25 mouse cellular contexts compared by ENCODE assay signal in genomic region chr14:115228075-115228474, GRCm38 (mm10).
DNase-seq lines count a peak whose midpoint lies in the region; ATAC-seq lines count a peak whose summit lies in the region.
"Had no signal": no experiment of that assay in that cellular context is flagged by ENCODE, and none has a peak within 500 bp of the region (broad histone marks: within the 10 kb centered on the region; RNA-seq: fewer than 3 reads in every experiment).

No protein-coding gene starts in this region.

- no peaks in the 10 kb centered on the region for H3K9me3 ChIP-seq in forebrain, embryonic 12.5 days
- H3K9me3 ChIP-seq in forebrain, embryonic 10.5 days, result no peaks in the 10 kb centered on the region
- H3K9me3 ChIP-seq: embryonic facial prominence, embryonic 13.5 days; embryonic facial prominence, embryonic 15.5 days had no signal

- no peaks in the 10 kb centered on the region for H3K27me3 ChIP-seq in forebrain, embryonic 12.5 days
- no peaks in the 10 kb centered on the region for H3K27me3 ChIP-seq in forebrain, embryonic 10.5 days (ENCODE audit: poor library complexity, severe bottlenecking)
- H3K27me3 ChIP-seq: embryonic facial prominence, embryonic 13.5 days; embryonic facial prominence, embryonic 15.5 days had no signal

- DNase-seq in forebrain, embryonic 10.5 days (ENCODE audit: extremely low spot score, low spot score), result no peak
- DNase-seq in retina, postnatal 1 day, result peak; percentile 2
- DNase-seq in retina, embryonic 14.5 days (ENCODE audit: low spot score), result no peak
- no peak for DNase-seq in urinary bladder, postnatal 10 days (ENCODE audit: low spot score)
- DNase-seq in testis, postnatal 10 days (ENCODE audit: low spot score), result no peak
- DNase-seq: adrenal gland, adult 2 months; adrenal gland, postnatal 10 days; adrenal gland, postnatal 25 days; B cell, adult 2 months; cerebellum, adult 11 months; cerebellum, adult 18-20 months; cerebellum, adult 8-10 months; cerebellum, adult 9-11 months; cerebellum, postnatal 14 days; cerebellum, postnatal 36 days; embryo, embryonic 11 days had no signal

- H3K4me2 ChIP-seq in forebrain, embryonic 12.5 days, result no peak overlapping the region
- H3K4me2 ChIP-seq: embryonic facial prominence, embryonic 13.5 days; embryonic facial prominence, embryonic 15.5 days had no signal

- H3K36me3 ChIP-seq in forebrain, embryonic 12.5 days (replicated peaks), result no peaks in the 10 kb centered on the region
- no peaks in the 10 kb centered on the region for H3K36me3 ChIP-seq in forebrain, embryonic 10.5 days (replicated peaks)
- H3K36me3 ChIP-seq: embryonic facial prominence, embryonic 13.5 days; embryonic facial prominence, embryonic 15.5 days had no signal

- H3K27ac ChIP-seq in forebrain, embryonic 12.5 days, result no peak overlapping the region
- no peak overlapping the region for H3K27ac ChIP-seq in forebrain, embryonic 10.5 days
- H3K27ac ChIP-seq: embryonic facial prominence, embryonic 13.5 days; embryonic facial prominence, embryonic 15.5 days had no signal

- no peak overlapping the region for H3K4me3 ChIP-seq in forebrain, embryonic 12.5 days (replicated peaks)
- H3K4me3 ChIP-seq in forebrain, embryonic 10.5 days, result no peak overlapping the region
- H3K4me3 ChIP-seq: embryonic facial prominence, embryonic 13.5 days; embryonic facial prominence, embryonic 15.5 days; erythroblast, embryonic 14.5 days had no signal

- 72% methylated on average over 5 of the region's 5 CpGs for WGBS in forebrain, embryonic 12.5 days
- 79% methylated on average over 5 of the region's 5 CpGs for WGBS in forebrain, embryonic 10.5 days

- ATAC-seq in forebrain, embryonic 12.5 days (ENCODE audit: low FRiP score), result peak; percentile 41; the same call in 1 of the 2 replicates
- ATAC-seq in activated CD4-positive, CD25-positive, alpha-beta regulatory T cell, adult 4 months, result peak; percentile 23
- ATAC-seq: CD4-positive, CD25-positive, alpha-beta regulatory T cell, adult 4 months; forebrain, embryonic 14.5 days; forebrain, embryonic 16.5 days; Patski had no signal

- no peak overlapping the region for H3K9ac ChIP-seq in forebrain, embryonic 12.5 days
- H3K9ac ChIP-seq: embryonic facial prominence, embryonic 13.5 days; embryonic facial prominence, embryonic 15.5 days had no signal

- no peaks in the 10 kb centered on the region for H3K4me1 ChIP-seq in forebrain, embryonic 12.5 days
- H3K4me1 ChIP-seq in forebrain, embryonic 10.5 days, result no peaks in the 10 kb centered on the region
- H3K4me1 ChIP-seq: embryonic facial prominence, embryonic 13.5 days; embryonic facial prominence, embryonic 15.5 days had no signal
